Mouse (Mus musculus) thymus, postnatal 25 days (tissue): ENCODE data around the gene Ctsc.

Experiments
- DNase-seq: peaks from one replicate; pipeline ENCODE4 v3.0.0; 2022

Gene Ctsc

DNA sequence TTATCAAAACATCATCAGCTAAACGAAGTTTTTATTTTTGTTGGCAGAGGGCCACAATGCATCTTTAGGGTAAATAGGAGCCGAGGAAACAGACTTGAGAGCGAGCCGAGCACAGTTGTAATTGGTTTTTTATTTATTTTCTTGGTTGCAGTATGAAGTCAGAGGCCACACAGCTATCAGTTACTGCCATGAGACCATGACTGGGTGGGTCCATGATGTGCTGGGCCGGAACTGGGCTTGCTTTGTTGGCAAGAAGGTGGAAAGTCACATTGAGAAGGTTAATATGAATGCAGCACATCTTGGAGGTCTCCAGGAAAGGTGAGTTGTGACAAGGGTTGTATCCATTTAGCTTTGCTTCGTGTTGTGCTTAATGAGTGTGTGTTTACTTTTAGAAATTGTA is 19.0 kb downstream of the Ctsc start:
- DNase-seq: no peak

DNA sequence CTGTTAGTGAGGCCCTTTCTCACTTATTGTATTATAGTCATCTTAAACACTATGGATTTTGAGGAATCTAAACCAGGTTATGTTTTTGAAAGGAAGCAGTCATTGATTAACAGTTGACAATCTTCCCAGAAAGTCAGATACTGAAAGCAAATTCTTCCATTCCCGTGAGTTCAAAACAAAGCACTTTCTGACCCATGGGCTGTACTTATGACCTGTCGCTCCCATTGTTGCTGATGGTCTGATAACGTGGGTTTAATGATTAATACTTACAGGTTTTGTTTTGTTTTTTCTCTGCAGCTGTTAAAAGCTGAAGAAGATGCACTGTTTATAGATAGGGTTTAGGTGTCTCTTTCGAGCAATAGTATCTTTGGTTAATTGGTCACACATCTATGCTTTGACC is 27.9 kb downstream of the Ctsc start:
- DNase-seq: no peak

DNA sequence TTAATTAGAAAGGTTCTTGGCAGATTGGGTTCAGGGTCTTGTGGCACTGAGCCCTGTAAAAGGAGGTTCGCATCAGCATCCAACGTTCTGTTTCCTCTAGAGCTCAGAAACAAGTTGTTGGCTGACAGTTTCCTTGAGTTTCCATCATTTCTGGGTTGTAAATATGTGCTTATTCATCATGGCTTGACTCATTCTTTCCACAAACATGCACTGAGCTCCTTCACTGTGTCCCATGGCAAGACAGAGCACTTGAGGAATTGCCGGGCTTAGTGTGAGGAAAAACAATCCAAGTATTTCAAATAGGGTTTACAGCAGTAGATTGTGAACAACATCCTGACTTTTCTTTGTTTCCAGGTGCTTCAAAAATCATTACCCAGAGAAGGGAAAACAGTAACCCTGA is 28.8 kb downstream of the Ctsc start:
- no peak for DNase-seq

DNA sequence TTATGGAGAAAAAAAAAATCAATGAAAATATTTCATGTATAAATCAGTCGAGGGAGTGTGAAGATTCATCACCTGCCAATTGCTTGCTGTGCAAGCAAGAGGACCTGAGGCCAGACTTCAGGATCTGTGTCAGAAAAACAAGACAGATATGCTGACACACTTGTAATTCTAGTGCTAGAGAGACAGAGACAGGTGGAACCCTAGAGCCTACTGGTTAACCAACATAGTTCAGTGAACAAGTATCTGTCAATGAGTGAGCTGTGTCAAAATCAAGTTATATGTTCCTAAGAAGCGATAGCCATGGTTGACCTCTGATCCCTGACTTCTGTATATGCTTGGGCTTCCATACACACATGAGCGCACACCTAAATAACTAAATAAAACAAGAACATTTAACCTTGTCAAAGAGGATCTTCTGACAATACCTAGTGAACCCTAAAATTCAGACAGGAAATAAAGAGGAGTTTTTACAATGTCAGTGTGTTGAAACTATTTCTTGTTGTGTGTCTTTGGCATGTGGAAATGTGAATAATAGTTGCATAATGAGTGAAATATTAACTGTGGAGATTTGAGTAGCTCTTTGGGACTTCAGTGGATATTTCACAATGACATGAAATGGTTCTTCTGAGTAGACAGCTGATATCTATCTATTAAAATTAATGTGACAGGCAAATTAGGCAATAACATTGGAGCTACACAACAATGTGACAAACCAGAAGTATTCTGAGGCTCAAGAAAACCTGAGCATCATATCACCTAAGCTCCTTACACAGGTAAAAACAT is 32.7 kb downstream of the Ctsc start:
- no peak for DNase-seq

DNA sequence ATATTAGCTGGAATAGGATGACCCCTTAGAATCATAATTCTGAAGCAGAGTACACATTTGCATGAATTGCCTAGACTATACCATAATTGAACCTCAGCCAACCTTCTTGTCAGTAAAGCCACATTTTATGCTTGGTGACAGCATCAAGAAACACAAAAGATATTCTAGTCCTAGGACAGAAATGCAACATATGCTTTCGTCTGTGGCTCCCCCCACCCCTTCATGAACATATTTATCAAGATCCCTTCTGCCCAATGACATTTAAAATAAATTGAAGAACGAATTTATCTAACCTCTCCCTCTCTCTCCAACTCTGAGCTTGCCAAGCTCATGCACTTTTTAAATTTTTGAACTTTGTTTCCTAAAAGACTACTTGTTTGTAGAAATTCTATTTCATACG is 38.5 kb downstream of the Ctsc start:
- DNase-seq: no peak

DNA sequence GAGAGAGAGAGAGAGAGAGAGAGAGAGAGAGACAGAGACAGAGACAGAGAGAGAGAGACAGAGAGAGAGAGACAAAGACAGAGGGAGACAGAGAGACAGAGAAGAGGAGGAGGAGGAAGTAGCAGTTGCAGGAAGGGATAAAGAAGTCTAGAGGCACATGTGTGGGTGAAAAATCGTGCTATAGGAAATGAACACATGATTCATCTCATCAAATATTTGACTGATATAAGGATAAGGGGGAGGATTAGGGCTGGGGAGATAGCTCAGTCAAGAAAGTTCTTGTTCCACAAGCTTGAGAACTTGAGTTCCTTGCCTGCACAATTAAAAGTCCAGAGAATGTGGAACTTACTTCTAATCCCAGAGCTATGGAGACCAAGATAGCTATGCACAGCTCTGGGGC is 40.6 kb downstream of the Ctsc start:
- no peak for DNase-seq

DNA sequence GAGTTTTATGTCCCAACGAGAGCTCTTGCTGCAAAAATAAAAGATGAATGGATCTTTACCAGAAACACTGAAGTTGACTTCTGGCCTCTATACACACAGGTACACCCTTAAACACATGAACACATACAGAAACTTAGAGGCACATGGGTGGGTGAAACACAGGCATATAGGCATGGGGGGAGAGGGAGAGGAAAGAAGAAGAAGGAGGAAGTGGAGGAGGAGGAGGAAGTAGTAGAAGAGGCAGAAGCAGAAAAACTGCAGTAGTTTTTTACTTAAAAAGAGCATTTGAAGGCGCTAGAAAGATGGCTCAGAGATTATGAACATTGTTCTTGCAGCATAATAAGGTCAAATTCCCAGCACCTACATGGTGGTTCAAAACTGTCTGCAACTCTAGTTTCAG is 41.0 kb downstream of the Ctsc start:
- no peak for DNase-seq

DNA sequence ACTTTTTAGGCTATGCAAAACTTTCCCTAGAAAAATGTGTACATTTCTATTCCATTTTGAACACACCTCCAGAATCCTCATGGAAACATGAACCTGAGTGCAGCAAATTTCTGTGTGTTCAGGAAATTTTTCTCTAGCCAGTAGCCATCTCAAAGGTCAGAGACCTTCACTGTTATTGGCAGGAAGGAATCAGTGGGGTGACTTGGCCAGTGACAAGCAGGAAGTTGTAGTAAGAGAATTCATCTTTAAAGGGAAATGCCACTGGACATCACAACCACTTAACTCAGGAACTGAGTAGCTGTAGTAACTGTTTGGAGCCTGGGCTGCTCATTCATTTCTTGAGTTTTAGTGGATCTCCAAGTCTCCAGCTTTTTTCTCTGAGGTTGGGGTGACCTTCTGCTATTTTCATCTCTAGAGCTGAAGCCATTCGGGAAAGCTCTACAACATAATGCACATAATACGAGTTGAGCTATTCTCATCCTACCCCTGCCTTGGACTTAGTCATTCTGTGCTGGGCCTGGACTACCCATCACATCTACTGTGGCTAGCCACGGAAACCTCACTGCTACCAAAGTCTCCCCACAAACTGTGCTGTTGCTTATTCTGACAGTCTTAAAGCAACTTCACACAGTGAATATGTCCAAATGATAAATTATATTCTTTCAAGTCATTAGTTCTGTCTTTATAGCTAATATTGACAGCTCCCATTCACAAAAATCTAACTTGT is 41.7 kb downstream of the Ctsc start:
- no peak for DNase-seq

DNA sequence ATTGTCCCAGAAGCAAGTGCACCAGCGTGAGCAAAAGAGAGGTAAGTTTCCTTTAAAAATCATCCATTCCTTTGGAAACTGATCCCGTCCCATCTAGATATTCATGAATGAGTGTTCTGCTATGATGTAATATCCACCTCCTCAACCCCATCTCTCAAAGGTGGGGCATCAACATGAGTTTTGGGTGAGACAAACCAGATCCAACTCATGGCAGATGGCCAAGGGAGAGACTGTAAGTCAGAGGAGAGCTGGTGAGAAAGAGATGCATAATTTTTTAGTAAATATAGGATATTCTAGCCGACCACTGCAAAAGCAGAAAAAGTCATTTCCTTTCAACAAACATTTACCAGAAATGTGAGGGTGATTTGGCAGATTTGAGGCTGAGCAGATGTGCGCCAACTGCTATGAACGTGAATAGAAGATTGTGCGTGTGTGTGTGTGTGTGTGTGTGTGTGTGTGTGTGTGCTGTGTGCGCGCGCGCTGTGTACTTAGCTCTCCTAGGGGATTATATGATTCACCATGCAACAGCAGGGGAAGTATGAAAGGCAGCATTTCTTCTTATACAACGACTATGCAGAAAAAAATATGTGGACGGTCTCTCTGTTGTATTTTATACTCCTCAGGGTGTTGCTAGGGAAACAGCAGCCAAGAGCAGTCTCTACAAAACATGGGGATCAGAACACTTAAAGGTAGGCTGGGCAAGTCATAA is 42.9 kb downstream of the Ctsc start:
- DNase-seq: peak; percentile 8

DNA sequence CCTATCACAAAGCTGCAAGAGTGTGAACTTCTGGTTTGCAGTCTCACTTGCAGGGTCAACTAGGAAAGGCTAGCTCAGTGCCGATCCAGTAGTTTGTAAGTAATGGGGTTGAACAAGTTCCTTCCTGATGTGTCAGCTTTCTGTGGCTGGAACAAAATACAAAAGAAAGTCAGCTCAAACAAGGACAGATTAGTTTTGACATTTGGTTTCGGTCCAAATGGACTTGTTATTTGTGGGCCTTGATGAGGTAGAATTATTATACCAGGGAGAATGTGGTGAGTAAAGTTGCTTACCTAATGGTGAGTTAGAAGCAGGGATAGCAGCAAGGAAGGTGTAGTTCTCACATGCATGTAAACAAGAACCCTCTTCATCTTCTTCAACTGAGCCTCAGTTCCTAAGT is 44.5 kb downstream of the Ctsc start:
- DNase-seq: no peak

DNA sequence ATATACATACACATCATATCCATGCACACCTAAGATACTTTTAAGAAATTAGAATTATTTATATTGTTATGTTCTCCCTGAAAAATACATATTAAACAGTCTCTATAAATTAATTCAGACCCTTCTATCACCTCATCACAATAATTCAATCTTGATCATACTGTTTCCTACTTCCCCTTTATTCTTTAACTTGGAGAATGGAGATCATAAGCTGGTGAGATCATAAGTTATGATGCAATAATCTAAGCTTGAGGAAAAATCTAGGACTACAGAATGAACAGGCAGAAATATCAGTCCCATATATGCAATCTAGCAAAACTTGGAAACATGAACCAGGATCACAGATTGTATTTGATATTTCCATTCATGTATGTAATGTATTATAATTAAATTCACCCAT is 49.6 kb downstream of the Ctsc start:
- no peak for DNase-seq

DNA sequence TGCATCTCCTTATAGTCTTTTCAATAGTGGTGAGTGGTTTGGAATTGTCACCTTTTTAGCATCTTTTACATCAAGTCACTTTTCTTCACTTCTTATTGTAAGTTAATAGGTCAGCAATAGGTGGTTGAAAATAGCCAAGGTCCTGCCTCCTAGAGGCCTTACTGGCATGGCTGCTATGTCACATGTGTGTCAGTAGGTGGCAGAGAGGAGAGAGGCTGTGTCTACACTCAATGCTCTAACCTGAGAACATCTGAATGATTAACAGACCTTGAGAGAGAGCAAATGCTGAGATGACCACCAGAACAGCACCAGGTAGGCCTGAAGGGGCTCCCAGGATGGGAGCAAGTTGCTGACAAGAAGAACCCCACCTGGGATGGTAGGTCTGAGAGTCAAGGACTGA is 65.9 kb downstream of the Ctsc start:
- peak; percentile 25 for DNase-seq

DNA sequence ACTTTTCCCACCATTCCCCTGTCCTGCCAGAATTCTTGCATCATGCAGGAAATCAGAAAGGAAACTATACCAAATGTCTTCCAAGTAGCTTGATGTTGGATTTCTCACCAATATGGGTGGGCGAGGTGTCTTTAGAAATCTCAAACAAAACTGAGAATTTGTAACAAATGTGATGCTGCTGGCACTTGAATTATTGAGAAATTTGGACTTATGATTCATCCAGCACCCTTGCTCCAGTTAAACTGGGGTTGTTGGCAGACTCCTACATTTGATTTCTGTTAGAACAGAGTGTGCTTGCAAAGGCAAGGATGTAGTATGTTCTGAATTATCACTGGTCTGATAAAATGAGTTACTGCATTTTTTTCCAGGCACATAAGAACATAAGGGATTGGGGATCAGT is 68.2 kb downstream of the Ctsc start:
- no peak for DNase-seq

DNA sequence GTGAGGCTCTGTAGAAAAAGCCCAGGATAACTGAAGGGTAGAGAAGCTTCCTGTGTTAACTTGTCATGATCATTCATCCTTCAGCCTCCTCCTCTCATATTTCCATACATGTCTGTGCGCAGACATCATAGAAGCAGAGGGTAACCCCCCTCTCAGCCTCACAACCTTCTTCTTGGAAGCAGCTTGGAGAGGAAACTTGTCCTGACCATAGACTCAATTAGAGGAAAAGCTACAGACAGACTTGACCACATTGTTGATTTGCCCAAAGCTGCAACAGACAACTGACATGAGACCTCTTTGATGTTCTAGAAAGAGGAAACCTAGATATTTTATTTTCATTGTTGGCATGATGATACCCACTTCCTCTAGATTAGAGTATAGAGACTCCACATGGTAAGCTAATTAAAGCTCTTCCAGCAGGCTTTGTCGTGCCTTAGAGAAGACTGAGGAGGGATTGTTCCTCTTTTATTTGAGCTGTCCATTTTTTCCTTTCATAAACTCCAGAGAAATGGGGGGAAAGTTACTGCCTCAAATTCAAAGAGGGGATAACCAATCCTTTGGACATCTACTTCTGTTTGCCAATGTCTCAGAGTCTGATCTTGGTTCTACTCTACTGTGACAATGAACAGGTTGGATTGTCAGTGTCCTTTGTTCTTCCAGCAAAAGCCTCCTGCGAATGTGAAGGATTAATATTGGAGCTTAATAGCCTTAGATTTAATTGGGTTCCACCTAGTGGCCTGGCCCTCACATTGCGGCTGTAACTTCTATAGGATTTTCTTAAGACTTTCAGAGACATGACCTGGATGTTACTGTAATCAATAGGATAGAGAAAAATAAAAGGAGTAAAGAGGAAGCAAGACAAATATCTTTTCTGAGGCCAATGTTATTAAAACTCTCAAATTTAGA is 79.2 kb downstream of the Ctsc start:
- no peak for DNase-seq

DNA sequence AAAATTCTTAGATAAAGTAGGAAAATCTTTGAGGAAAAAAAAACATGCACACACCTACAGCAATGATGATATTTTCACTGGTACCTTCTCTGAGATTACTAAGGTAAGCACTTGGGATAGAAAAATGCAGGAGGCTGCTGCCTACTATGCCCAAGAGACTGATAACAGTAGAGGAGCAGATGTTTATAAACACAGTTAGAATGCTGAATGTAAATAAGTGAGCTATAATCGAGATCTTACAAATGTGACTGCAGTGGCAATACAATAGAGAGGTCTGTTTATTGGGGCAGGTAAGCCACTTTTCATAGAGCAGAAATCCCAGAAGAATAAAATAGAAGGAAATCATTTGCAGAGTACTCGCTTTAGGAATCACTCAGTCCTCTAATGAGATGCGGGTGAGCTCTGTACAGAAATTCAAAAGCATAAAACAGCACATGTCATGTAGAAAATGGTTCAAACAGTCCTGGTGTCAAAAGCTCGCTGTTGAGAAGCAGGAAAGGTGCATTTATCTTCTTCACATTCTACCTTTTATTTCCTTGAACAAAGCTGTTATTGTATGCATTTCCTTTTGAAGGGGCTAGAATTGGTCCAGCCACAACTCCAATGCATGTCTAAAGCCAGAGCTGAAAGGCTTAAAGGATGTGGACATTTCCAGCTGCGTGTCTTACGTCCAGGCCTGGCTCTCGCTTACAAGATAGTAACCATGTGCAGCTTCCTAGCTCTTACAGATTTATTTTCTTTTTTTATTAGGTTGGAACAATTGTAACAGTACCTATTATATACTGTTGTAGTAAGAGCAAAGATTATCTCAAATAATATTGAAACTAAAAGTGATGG is 80.4 kb downstream of the Ctsc start:
- DNase-seq: no peak
